Comparison of ENCODE assay signal across 9 mouse cellular contexts in genomic region chr2:131094823-131095222, GRCm38 (mm10). TPM values are rescaled to one million over a fixed set of nuclear protein-coding genes. Genes with fewer than 3 reads are reported as not detected.
DNase-seq lines count a peak whose midpoint lies in the region; TF ChIP-seq lines count a peak whose summit lies in the region.
"Had no signal": no experiment of that assay in that cellular context is flagged by ENCODE, and none has a peak within 500 bp of the region (broad histone marks: within the 10 kb centered on the region; RNA-seq: fewer than 3 reads in every experiment).

No protein-coding gene starts in this region.

- peak; percentile 92 for TF ChIP-seq CTCF in E14TG2a.4 (conservative IDR thresholded peaks at IDR 0.05; ENCODE audit: low read length)
- peak; percentile 89 for TF ChIP-seq CTCF in bone marrow, adult 2 months (IDR thresholded peaks at IDR 0.05; ENCODE audit: control insufficient read depth, insufficient read depth, low read length)
- TF ChIP-seq CTCF in embryonic fibroblast, embryonic 13.5 days (IDR thresholded peaks at IDR 0.05; ENCODE audit: borderline replicate concordance, insufficient read depth, low read length), result peak; percentile 68
- peak; percentile 95 for TF ChIP-seq CTCF in thymus, adult 2 months (IDR thresholded peaks at IDR 0.05; ENCODE audit: borderline replicate concordance, control insufficient read depth, extremely low read depth, insufficient read depth, low read length, poor library complexity)

- H3K4me1 ChIP-seq in E14TG2a.4 (replicated peaks; ENCODE audit: low read depth, low read length), result peaks cover 40% of the 10 kb centered on the region
- peaks cover 4% of the 10 kb centered on the region; the same call in 1 of the 2 replicates for H3K4me1 ChIP-seq in bone marrow, adult 2 months (ENCODE audit: control insufficient read depth, insufficient read depth, low read length)
- H3K4me1 ChIP-seq in embryonic fibroblast, embryonic 13.5 days (ENCODE audit: control insufficient read depth, insufficient read depth, low read length), result peaks cover 10% of the 10 kb centered on the region
- peaks cover 18% of the 10 kb centered on the region for H3K4me1 ChIP-seq in heart, embryonic 10.5 days
- no peaks in the 10 kb centered on the region; the same call in 1 of the 2 replicates for H3K4me1 ChIP-seq in thymus, adult 2 months (replicated peaks; ENCODE audit: control insufficient read depth, insufficient read depth, low read length)

- H3K9me3 ChIP-seq in E14TG2a.4 (ENCODE audit: low read length), result no peaks in the 10 kb centered on the region
- no peaks in the 10 kb centered on the region for H3K9me3 ChIP-seq in heart, embryonic 10.5 days
- H3K9me3 ChIP-seq: liver, embryonic 15.5 days had no signal

- H3K27ac ChIP-seq in bone marrow, adult 2 months (ENCODE audit: control insufficient read depth, insufficient read depth, low read depth, low read length, poor library complexity), result no peak overlapping the region
- no peak overlapping the region for H3K27ac ChIP-seq in embryonic fibroblast, embryonic 13.5 days (ENCODE audit: insufficient read depth, low read length)
- peak overlapping the region; percentile 16; the same call in 1 of the 2 replicates for H3K27ac ChIP-seq in heart, embryonic 10.5 days
- H3K27ac ChIP-seq in thymus, adult 2 months (ENCODE audit: control insufficient read depth, insufficient read depth, low read length), result no peak overlapping the region

- DNase-seq in heart, embryonic 10.5 days (ENCODE audit: low spot score), result no peak
- peak; percentile 84 to 86 for DNase-seq in kidney, postnatal 4 days
- DNase-seq in lung, adult 18-20 months, result peak; percentile 77 to 81
- DNase-seq in ovary, adult 18-20 months (ENCODE audit: low spot score), result peak; percentile 30
- DNase-seq in thymus, adult 2 months, result peak; percentile 74

- H3K27me3 ChIP-seq in E14TG2a.4 (ENCODE audit: insufficient read depth, low read length), result no peaks in the 10 kb centered on the region
- no peaks in the 10 kb centered on the region for H3K27me3 ChIP-seq in heart, embryonic 10.5 days (ENCODE audit: insufficient read depth, poor library complexity, severe bottlenecking)
- H3K27me3 ChIP-seq in thymus, adult 2 months (ENCODE audit: control insufficient read depth, insufficient read depth, low read length), result no peaks in the 10 kb centered on the region
- H3K27me3 ChIP-seq: liver, embryonic 15.5 days had no signal

- no peak for TF ChIP-seq POLR2A in bone marrow, adult 2 months (IDR thresholded peaks at IDR 0.05; ENCODE audit: borderline replicate concordance, control insufficient read depth, low read depth, low read length)
- TF ChIP-seq POLR2A in embryonic fibroblast, embryonic 13.5 days (IDR thresholded peaks at IDR 0.05; ENCODE audit: low read depth, low read length), result no peak
- TF ChIP-seq POLR2A in thymus, adult 2 months (IDR thresholded peaks at IDR 0.05; ENCODE audit: control insufficient read depth, extremely low read depth, insufficient read depth, low read length, poor library complexity), result no peak

- 0% methylated on average over 1 of the region's 1 CpGs for WGBS in bone marrow, adult 2 months
- 0% methylated on average over 1 of the region's 1 CpGs for WGBS in heart, embryonic 10.5 days
- WGBS in thymus, adult 2 months, result 0% methylated on average over 1 of the region's 1 CpGs

- H3K4me3 ChIP-seq in E14TG2a.4 (replicated peaks; ENCODE audit: low read length), result no peak overlapping the region
- H3K4me3 ChIP-seq in bone marrow, adult 2 months (replicated peaks; ENCODE audit: control insufficient read depth, low read depth, low read length), result no peak overlapping the region
- no peak overlapping the region for H3K4me3 ChIP-seq in embryonic fibroblast, embryonic 13.5 days (ENCODE audit: insufficient read depth, low read length)
- H3K4me3 ChIP-seq in heart, embryonic 10.5 days, result no peak overlapping the region
- H3K4me3 ChIP-seq in thymus, adult 2 months (ENCODE audit: control insufficient read depth, insufficient read depth, low read length), result no peak overlapping the region
- H3K4me3 ChIP-seq: liver, embryonic 15.5 days had no signal

- no peaks in the 10 kb centered on the region for H3K36me3 ChIP-seq in E14TG2a.4 (ENCODE audit: insufficient read depth, low read length)
- no peaks in the 10 kb centered on the region for H3K36me3 ChIP-seq in heart, embryonic 10.5 days
- H3K36me3 ChIP-seq in thymus, adult 2 months (ENCODE audit: control insufficient read depth, insufficient read depth, low read length), result no peaks in the 10 kb centered on the region
- H3K36me3 ChIP-seq: liver, embryonic 15.5 days had no signal

RNA-seq across cellular contexts. Expression of gene Siglec1, which starts 8.3 kb away (rescaled TPM):
- polyA plus RNA-seq in bone marrow, adult 2 months (2011; ENCODE audit: insufficient read depth, insufficient read length, low replicate concordance, missing spikeins), result 3.3 and 6.2 TPM in 2 replicates
- polyA plus RNA-seq in embryonic fibroblast, embryonic 13.5 days (2011; ENCODE audit: insufficient read length, low read depth, missing spikeins), result 0.12 and 0.70 TPM in 2 replicates
- 0.05 and 0.08 TPM in 2 replicates for polyA plus RNA-seq in heart, embryonic 10.5 days (2016; fragmentation: Nextera tagmentation; extraction: Ambion mirVana)
- polyA plus RNA-seq in thymus, adult 2 months (2012; rRNA removed), result 10.4 and 14.5 TPM in 2 replicates

RNA-seq across cellular contexts. Expression of gene Adam33, which starts 31.2 kb away (rescaled TPM):
- 34.9 and 47.9 TPM in 2 replicates for polyA plus RNA-seq in bone marrow, adult 2 months (2011; ENCODE audit: insufficient read depth, insufficient read length, low replicate concordance, missing spikeins)
- 15.6 and 23.3 TPM in 2 replicates for polyA plus RNA-seq in embryonic fibroblast, embryonic 13.5 days (2011; ENCODE audit: insufficient read length, low read depth, missing spikeins)
- 4.2 and 6.5 TPM in 2 replicates for polyA plus RNA-seq in heart, embryonic 10.5 days (2016; fragmentation: Nextera tagmentation; extraction: Ambion mirVana)
- polyA plus RNA-seq in thymus, adult 2 months (2012; rRNA removed), result 4.2 and 7.7 TPM in 2 replicates

RNA-seq across cellular contexts. Expression of gene Hspa12b, which starts 32.3 kb away (rescaled TPM):
- 2.6 and 4.4 TPM in 2 replicates for polyA plus RNA-seq in bone marrow, adult 2 months (2011; ENCODE audit: insufficient read depth, insufficient read length, low replicate concordance, missing spikeins)
- 7.3 and 8.6 TPM in 2 replicates for polyA plus RNA-seq in embryonic fibroblast, embryonic 13.5 days (2011; ENCODE audit: insufficient read length, low read depth, missing spikeins)
- polyA plus RNA-seq in heart, embryonic 10.5 days (2016; fragmentation: Nextera tagmentation; extraction: Ambion mirVana), result 10.0 and 10.8 TPM in 2 replicates
- 3.1 and 3.5 TPM in 2 replicates for polyA plus RNA-seq in thymus, adult 2 months (2012; rRNA removed)

RNA-seq across cellular contexts. Expression of gene Gm11037, which starts 38.5 kb away (rescaled TPM):
- not detected in 2 replicates for polyA plus RNA-seq in bone marrow, adult 2 months (2011; ENCODE audit: insufficient read depth, insufficient read length, low replicate concordance, missing spikeins)
- polyA plus RNA-seq in embryonic fibroblast, embryonic 13.5 days (2011; ENCODE audit: insufficient read length, low read depth, missing spikeins), result not detected in 2 replicates
- not detected in 2 replicates for polyA plus RNA-seq in heart, embryonic 10.5 days (2016; fragmentation: Nextera tagmentation; extraction: Ambion mirVana)
- not detected in 2 replicates for polyA plus RNA-seq in thymus, adult 2 months (2012; rRNA removed)
- polyA plus RNA-seq: liver, embryonic 15.5 days had no signal

RNA-seq across cellular contexts. Expression of gene Gfra4, which starts 51.9 kb away (rescaled TPM):
- polyA plus RNA-seq in bone marrow, adult 2 months (2011; ENCODE audit: insufficient read depth, insufficient read length, low replicate concordance, missing spikeins), result 2.7 and 5.5 TPM in 2 replicates
- polyA plus RNA-seq in embryonic fibroblast, embryonic 13.5 days (2011; ENCODE audit: insufficient read length, low read depth, missing spikeins), result 3.8 and 9.4 TPM in 2 replicates
- 3.3 and 4.9 TPM in 2 replicates for polyA plus RNA-seq in heart, embryonic 10.5 days (2016; fragmentation: Nextera tagmentation; extraction: Ambion mirVana)
- polyA plus RNA-seq in thymus, adult 2 months (2012; rRNA removed), result 12.7 and 14.3 TPM in 2 replicates
